Mouse (Mus musculus) embryo, embryonic 10.5 days (tissue): ENCODE data around the gene Zfp324.

Experiments used
- DNase-seq: peaks from one replicate; pipeline ENCODE4 v3.0.0-alpha.2; 2015; ENCODE audit warnings: low spot score

Gene Zfp324

GRCm38 (mm10) chr7:13009143-13010004 is 43.7 kb downstream of the Zfp324 start:
- peak; percentile 98 for DNase-seq

- DNase-seq: peak; percentile 59
These were observed 44.6 kb downstream of the Zfp324 start, which contains the start of gene Zbtb45 for GRCm38 (mm10) chr7:13010005-13010908. TSS of gene Zbtb45 (minus strand) at chr7:13010034.

- no peak for DNase-seq
These were observed 48.0 kb downstream of the Zfp324 start for GRCm38 (mm10) chr7:13013671-13014070.

GRCm38 (mm10) chr7:13014275-13014839 is 48.7 kb downstream of the Zfp324 start:
- DNase-seq: no peak

GRCm38 (mm10) chr7:13015217-13015616 is 49.6 kb downstream of the Zfp324 start:
- no peak for DNase-seq

- peak; percentile 96 for DNase-seq
These were observed 57.3 kb downstream of the Zfp324 start for GRCm38 (mm10) chr7:13022773-13023535.
